Mouse (Mus musculus): ENCODE results near the gene Dock6. TPM values are rescaled to one million over a fixed set of nuclear protein-coding genes. Genes with fewer than 3 reads are reported as not detected.

The Dock6 gene
- total and polyA plus RNA-seq, 3 experiments, result 0.79 to 3.6 (median 3.3) TPM

DNA sequence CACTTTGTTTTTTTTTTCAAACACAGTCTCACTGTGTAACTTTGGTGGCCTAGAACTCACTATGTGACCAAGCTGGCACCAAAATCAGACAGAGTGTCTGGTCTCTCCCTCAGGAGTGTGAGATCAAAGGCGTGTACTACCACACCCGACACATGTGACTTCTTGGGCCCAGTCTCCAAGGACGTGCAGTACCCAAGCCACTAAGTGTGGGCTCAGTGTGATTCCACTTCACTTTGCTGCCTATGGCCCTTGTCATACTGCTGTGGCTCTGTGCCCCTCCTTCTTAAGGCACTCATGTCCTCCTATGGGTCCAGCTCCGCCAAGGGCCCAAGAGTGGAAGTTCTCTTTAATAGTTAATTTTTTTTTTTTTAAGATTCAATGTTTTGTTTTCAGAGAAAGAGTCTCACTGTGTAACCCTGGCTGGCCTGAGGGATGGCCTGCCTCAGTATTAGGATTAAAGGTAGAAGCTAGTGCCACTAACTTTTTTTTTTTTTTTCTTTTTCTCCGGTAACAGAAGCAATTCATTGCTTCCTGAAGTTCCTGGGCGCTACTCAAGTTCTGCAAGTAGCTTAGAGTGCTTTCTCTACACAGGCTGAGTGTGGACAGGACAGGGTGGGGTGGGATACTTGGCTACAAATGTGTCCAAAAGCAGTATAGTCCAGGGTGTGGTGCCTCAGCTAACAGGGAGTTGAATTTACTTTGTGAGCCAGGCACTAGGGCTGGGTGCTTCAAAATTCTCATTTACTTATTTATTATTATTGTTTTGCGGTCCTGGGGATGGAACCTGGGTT, 67.7 kb downstream of the Dock6 start:
- dilution Hi-C loops (cut with MboI; ENCODE audit: extremely low pct_ligation_motif_present, extremely low pct_unique_long_range_greater_than_20kb, low sequenced_read_pairs) (no loop called here), in situ Hi-C loops (cut with MboI; ENCODE audit: low pct_ligation_motif_present, low pct_unique_long_range_greater_than_20kb, low sequenced_read_pairs) (no loop called here)
- Histone ChIP-seq H3K9ac (ENCODE audit: insufficient read depth, low read depth) (no peak overlapping the region), H3K4me2 (ENCODE audit: insufficient read depth, low read depth, poor library complexity, severe bottlenecking) (no peak overlapping the region), H3K36me3 (replicated peaks in 1 of 2; ENCODE audit: control insufficient read depth in 1 of 2, insufficient read depth in 1 of 2, low read length in 1 of 2) (no peaks in the 10 kb centered on the region), H3K9me3 (replicated peaks; ENCODE audit: low read length) (no peaks in the 10 kb centered on the region), H3K4me3 (replicated peaks in 1 of 3; ENCODE audit: low read depth in 2 of 3, low read length in 2 of 3, poor library complexity in 1 of 3) (no peak overlapping the region), H3K4me1 (ENCODE audit: control insufficient read depth in 1 of 2, insufficient read depth in 2 of 2) (no peaks in the 10 kb centered on the region), H3K27ac (ENCODE audit: insufficient read depth, low read depth) (no peak overlapping the region), H3K79me2 (replicated peaks; ENCODE audit: control insufficient read depth, extremely low read depth, insufficient read depth, poor library complexity, severe bottlenecking) (no peaks in the 10 kb centered on the region), H3K27me3 (replicated peaks) (no peaks in the 10 kb centered on the region)
- DNase-seq (ENCODE audit: extremely low read depth), result no peak
- TF ChIP-seq HCFC1 (IDR thresholded peaks at IDR 0.05; ENCODE audit: low read depth, low read length) (no peak), ZMIZ1 (IDR thresholded peaks at IDR 0.05; ENCODE audit: low read depth, low read length) (no peak), USF1 (IDR thresholded peaks at IDR 0.05; ENCODE audit: low read depth, low read length) (no peak), JUN (IDR thresholded peaks at IDR 0.05; ENCODE audit: insufficient read depth, low read depth, low read length) (no peak), RCOR1 (conservative IDR thresholded peaks at IDR 0.05; ENCODE audit: low read depth, low read length) (no peak), CTCF (conservative IDR thresholded peaks at IDR 0.05 in 1 of 2, IDR thresholded peaks at IDR 0.05 in 1 of 2; ENCODE audit: low read depth in 2 of 2, low read length in 2 of 2) (no peak), MXI1 (IDR thresholded peaks at IDR 0.05; ENCODE audit: low read depth, low read length) (no peak), EP300 (IDR thresholded peaks at IDR 0.05; ENCODE audit: low read length) (no peak), KAT2A (IDR thresholded peaks at IDR 0.05; ENCODE audit: insufficient replicate concordance, low read length) (no peak), NELFE (IDR thresholded peaks at IDR 0.05; ENCODE audit: low read depth, low read length) (no peak), SIN3A (IDR thresholded peaks at IDR 0.05; ENCODE audit: low read length) (no peak), IRF4 (IDR thresholded peaks at IDR 0.05; ENCODE audit: low read depth, low read length) (no peak), UBTF (IDR thresholded peaks at IDR 0.05; ENCODE audit: low read depth, low read length) (no peak), MAFK (IDR thresholded peaks at IDR 0.05; ENCODE audit: insufficient replicate concordance, low read length) (no peak), GABPA (IDR thresholded peaks at IDR 0.05; ENCODE audit: insufficient replicate concordance, low read depth, low read length) (no peak), TCF12 (IDR thresholded peaks at IDR 0.05; ENCODE audit: low read depth, low read length) (no peak)

DNA sequence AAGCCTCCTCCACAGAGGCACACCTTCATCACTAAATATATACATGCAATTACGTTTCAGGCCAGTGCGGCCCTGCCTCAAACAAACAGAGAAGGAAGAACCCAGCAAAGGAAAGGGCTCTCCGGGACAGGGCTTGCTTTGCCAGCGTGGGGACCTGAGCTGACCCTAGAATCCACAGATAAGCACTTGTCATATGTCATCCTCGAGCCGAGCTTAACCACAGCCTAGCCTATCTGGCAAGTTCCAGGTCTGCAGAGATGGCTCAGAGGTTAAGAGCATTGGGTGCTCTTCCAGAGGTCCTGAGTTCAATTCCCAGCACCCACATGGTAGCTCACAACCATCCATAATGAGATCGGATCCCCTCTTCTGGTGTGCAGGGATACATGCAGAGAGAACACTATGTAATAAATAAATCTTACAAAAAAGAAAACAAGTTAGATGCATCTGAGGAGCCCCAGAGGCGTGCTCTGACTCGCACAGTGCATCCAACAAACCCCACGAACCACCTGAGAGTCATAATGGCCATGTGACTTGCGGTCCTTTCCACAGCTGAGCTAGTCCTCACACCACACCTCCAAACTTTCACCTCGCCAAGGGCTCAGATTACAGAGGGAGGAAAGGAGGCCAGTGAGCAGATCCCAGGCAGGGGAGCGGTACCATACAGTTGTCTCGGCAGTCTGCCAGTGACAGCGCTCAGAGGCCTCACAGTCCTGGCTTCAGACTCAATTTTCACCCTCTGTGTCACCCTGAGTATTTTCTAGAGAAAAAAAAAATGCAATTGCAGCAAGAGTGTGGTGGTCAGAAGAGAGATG, 70.6 kb downstream of the Dock6 start:
- no peak overlapping the region for H3K27ac ChIP-seq (ENCODE audit: insufficient read depth, low read depth)
- dilution Hi-C loops (cut with MboI; ENCODE audit: extremely low pct_ligation_motif_present, extremely low pct_unique_long_range_greater_than_20kb, low sequenced_read_pairs), result no loop called here
- H3K9me3 ChIP-seq (replicated peaks; ENCODE audit: low read length), result no peaks in the 10 kb centered on the region
- no peak overlapping the region for H3K4me3 ChIP-seq (replicated peaks in 1 of 3; ENCODE audit: low read depth in 2 of 3, low read length in 2 of 3, poor library complexity in 1 of 3)
- in situ Hi-C loops (cut with MboI; ENCODE audit: low pct_ligation_motif_present, low pct_unique_long_range_greater_than_20kb, low sequenced_read_pairs), result no loop called here
- H3K36me3 ChIP-seq (replicated peaks in 1 of 2; ENCODE audit: control insufficient read depth in 1 of 2, insufficient read depth in 1 of 2, low read length in 1 of 2), result no peaks in the 10 kb centered on the region
- no peak overlapping the region for H3K9ac ChIP-seq (ENCODE audit: insufficient read depth, low read depth)
- no peaks in the 10 kb centered on the region for H3K27me3 ChIP-seq (replicated peaks)
- TF ChIP-seq HCFC1 (IDR thresholded peaks at IDR 0.05; ENCODE audit: low read depth, low read length) (no peak), USF1 (IDR thresholded peaks at IDR 0.05; ENCODE audit: low read depth, low read length) (no peak), EP300 (IDR thresholded peaks at IDR 0.05; ENCODE audit: low read length) (no peak), CHD2 (IDR thresholded peaks at IDR 0.05; ENCODE audit: low read length) (no peak), ZKSCAN1 (IDR thresholded peaks at IDR 0.05; ENCODE audit: borderline replicate concordance, low read depth, low read length) (no peak), ZMIZ1 (IDR thresholded peaks at IDR 0.05; ENCODE audit: low read depth, low read length) (no peak), JUND (conservative IDR thresholded peaks at IDR 0.05; ENCODE audit: low read depth, low read length) (no peak), SIN3A (IDR thresholded peaks at IDR 0.05; ENCODE audit: low read length) (no peak), GABPA (IDR thresholded peaks at IDR 0.05; ENCODE audit: insufficient replicate concordance, low read depth, low read length) (no peak), MEF2A (IDR thresholded peaks at IDR 0.05; ENCODE audit: borderline replicate concordance, low read depth, low read length) (no peak), MAZ (IDR thresholded peaks at IDR 0.05; ENCODE audit: low read depth, low read length) (no peak), ELF1 (IDR thresholded peaks at IDR 0.05; ENCODE audit: low read depth, low read length) (no peak), KAT2A (IDR thresholded peaks at IDR 0.05; ENCODE audit: insufficient replicate concordance, low read length) (no peak), RCOR1 (conservative IDR thresholded peaks at IDR 0.05; ENCODE audit: low read depth, low read length) (no peak)
- H3K79me2 ChIP-seq (replicated peaks; ENCODE audit: control insufficient read depth, extremely low read depth, insufficient read depth, poor library complexity, severe bottlenecking), result no peaks in the 10 kb centered on the region
- DNase-seq (ENCODE audit: extremely low read depth), result no peak
- no peak overlapping the region for H3K4me2 ChIP-seq (ENCODE audit: insufficient read depth, low read depth, poor library complexity, severe bottlenecking)
- no peaks in the 10 kb centered on the region for H3K4me1 ChIP-seq (ENCODE audit: control insufficient read depth in 1 of 2, insufficient read depth in 2 of 2)
